Mouse (Mus musculus) testis, postnatal 14 days (tissue): ENCODE data around the gene Gtf2h4.
A peak's percentile ranks its signal among the peaks of the same experiment; 100 is the strongest.

Experiments used
- DNase-seq: peaks from one replicate; pipeline ENCODE4 v3.0.0; 2021; ENCODE audit warnings: low spot score

The Gtf2h4 gene

GRCm38 (mm10) chr17:35636363-35636762, 37.2 kb downstream of the Gtf2h4 start:
- no peak for DNase-seq

- peak; percentile 63 for DNase-seq
Measured at GRCm38 (mm10) chr17:35635699-35636111, 37.8 kb downstream of the Gtf2h4 start.

GRCm38 (mm10) chr17:35635202-35635601, 38.3 kb downstream of the Gtf2h4 start:
- DNase-seq = no peak

GRCm38 (mm10) chr17:35633992-35634391, 39.5 kb downstream of the Gtf2h4 start:
- no peak for DNase-seq

GRCm38 (mm10) chr17:35626537-35626936, 47.0 kb downstream of the Gtf2h4 start, which contains the start of gene Gm9573:
TSS of gene Gm9573 (minus strand) at chr17:35626637.
- DNase-seq = no peak
